Mouse (Mus musculus): ENCODE measurements around the gene Mindy4. TPM values are rescaled to one million over a fixed set of nuclear protein-coding genes. Genes with fewer than 3 reads are reported as not detected.

The Mindy4 gene
- polyA plus RNA-seq, 1 experiment from 2014 or later = 1.7 TPM

DNA sequence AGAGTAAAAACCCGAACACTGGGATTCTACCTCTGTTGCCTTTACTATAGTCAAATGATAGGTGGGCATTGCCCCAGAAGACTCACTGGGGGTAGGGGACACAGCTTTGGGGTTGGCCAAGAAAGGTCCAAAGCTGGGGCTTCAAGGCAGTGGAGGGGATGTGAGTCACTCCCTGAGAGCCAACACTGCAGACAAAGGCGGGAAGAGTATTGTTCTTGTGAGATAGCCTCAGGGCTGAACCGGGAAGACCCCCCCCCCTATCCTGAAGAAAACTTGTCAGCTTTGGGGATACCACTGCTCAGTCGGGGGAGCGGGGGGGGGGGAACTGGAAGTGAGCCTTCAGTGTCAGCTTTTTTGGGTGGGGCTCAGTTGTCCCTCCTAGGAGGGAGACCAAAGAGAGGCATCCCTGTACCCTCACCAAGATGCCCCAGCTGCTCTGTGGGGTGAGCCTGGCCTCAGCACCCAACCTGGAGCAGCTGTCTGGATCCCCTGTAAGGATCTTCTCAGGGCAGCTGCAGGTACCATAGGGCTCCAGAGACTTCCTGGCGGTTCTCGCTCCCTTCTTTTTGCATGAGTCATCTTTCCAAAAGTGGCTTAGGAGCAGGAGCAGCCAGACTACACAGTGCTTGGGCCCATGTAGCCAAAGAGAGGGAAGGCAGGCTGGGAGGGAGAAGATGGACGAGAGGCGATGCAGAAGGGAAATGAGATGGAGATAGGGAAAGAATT, 141.3 kb downstream of the Mindy4 start:
- H3K4me1 ChIP-seq (ENCODE audit: insufficient read depth) = peaks cover 30% of the 10 kb centered on the region
- no peak overlapping the region for H3K4me2 ChIP-seq (ENCODE audit: low read depth, low read length)
- H3K9me3 ChIP-seq (ENCODE audit: low read length) = no peaks in the 10 kb centered on the region
- 82% methylated on average over 9 of the region's 9 CpGs for WGBS (ENCODE audit: insufficient replicate concordance)
- TF ChIP-seq CTCF (IDR thresholded peaks at IDR 0.05; ENCODE audit: low read depth) (no peak), EP300 (IDR thresholded peaks at IDR 0.05; ENCODE audit: low read depth) (no peak)
- H3K4me3 ChIP-seq (ENCODE audit: low read depth, low read length) = no peak overlapping the region
- peaks cover 34% of the 10 kb centered on the region; the same call in 1 of the 2 replicates for H3K36me3 ChIP-seq (replicated peaks; ENCODE audit: insufficient read depth, low read length)
- H3K27me3 ChIP-seq (ENCODE audit: insufficient read depth, low read length) = no peaks in the 10 kb centered on the region
- ATAC-seq (no peak), DNase-seq (no peak)
- H3K9ac ChIP-seq (replicated peaks) = no peak overlapping the region
- H3K27ac ChIP-seq (ENCODE audit: low read depth) = no peak overlapping the region

DNA sequence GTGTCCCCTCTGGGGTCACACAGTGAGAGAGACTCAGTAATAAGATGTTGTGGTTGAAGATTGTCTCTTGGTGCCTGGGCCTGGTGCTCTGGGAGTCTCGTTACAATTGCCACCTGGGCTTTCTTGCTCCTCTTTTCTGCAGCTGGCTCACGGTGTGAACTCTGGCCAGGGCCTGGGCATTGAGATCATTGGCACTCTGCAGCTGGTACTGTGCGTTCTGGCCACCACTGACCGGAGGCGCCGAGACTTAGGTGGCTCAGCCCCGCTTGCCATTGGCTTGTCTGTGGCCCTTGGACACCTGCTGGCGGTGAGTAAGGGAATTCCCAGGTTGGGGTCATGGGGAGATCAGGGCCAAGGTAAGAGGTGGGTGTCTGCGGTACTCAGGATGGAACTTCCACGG, 142.1 kb downstream of the Mindy4 start:
- H3K27ac ChIP-seq (ENCODE audit: low read depth) = no peak overlapping the region
- ATAC-seq = no peak
- H3K27me3 ChIP-seq (ENCODE audit: insufficient read depth, low read length) = no peaks in the 10 kb centered on the region
- peaks cover 34% of the 10 kb centered on the region; the same call in 1 of the 2 replicates for H3K36me3 ChIP-seq (replicated peaks; ENCODE audit: insufficient read depth, low read length)
- WGBS (ENCODE audit: insufficient replicate concordance) = 91% methylated on average over 10 of the region's 10 CpGs
- no peak overlapping the region for H3K4me2 ChIP-seq (ENCODE audit: low read depth, low read length)
- DNase-seq = no peak
- H3K9me3 ChIP-seq (ENCODE audit: low read length) = no peaks in the 10 kb centered on the region
- peaks cover 27% of the 10 kb centered on the region for H3K4me1 ChIP-seq (ENCODE audit: insufficient read depth)
- no peak overlapping the region for H3K9ac ChIP-seq (replicated peaks)
- TF ChIP-seq EP300 (IDR thresholded peaks at IDR 0.05; ENCODE audit: low read depth) (no peak), CTCF (IDR thresholded peaks at IDR 0.05; ENCODE audit: low read depth) (no peak)
- no peak overlapping the region for H3K4me3 ChIP-seq (ENCODE audit: low read depth, low read length)

DNA sequence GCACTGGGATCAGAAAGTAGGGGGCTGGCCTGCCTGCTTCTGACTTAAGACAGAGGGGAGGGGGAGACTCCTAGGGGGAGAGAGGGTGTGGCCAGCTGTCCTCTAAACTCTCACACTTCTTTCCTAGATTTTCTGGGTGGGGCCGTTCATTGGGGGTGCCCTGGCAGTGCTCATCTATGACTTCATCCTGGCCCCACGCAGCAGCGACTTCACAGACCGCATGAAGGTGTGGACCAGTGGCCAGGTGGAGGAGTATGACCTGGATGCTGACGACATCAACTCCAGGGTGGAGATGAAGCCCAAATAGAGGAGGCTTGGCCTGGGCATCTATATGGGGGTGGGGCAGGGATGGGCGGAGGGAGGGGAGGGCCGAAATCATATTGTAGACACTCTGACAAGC, 143.3 kb downstream of the Mindy4 start:
- no peak overlapping the region for H3K9ac ChIP-seq (replicated peaks)
- TF ChIP-seq CTCF (IDR thresholded peaks at IDR 0.05; ENCODE audit: low read depth) (no peak), EP300 (IDR thresholded peaks at IDR 0.05; ENCODE audit: low read depth) (no peak)
- peaks cover 34% of the 10 kb centered on the region; the same call in 1 of the 2 replicates for H3K36me3 ChIP-seq (replicated peaks; ENCODE audit: insufficient read depth, low read length)
- no peak overlapping the region for H3K4me2 ChIP-seq (ENCODE audit: low read depth, low read length)
- WGBS (ENCODE audit: insufficient replicate concordance) = 84% methylated on average over 7 of the region's 7 CpGs
- no peak for ATAC-seq
- H3K4me1 ChIP-seq (ENCODE audit: insufficient read depth) = peaks cover 15% of the 10 kb centered on the region
- H3K27me3 ChIP-seq (ENCODE audit: insufficient read depth, low read length) = no peaks in the 10 kb centered on the region
- no peaks in the 10 kb centered on the region for H3K9me3 ChIP-seq (ENCODE audit: low read length)
- DNase-seq = no peak
- no peak overlapping the region for H3K4me3 ChIP-seq (ENCODE audit: low read depth, low read length)
- no peak overlapping the region for H3K27ac ChIP-seq (ENCODE audit: low read depth)

DNA sequence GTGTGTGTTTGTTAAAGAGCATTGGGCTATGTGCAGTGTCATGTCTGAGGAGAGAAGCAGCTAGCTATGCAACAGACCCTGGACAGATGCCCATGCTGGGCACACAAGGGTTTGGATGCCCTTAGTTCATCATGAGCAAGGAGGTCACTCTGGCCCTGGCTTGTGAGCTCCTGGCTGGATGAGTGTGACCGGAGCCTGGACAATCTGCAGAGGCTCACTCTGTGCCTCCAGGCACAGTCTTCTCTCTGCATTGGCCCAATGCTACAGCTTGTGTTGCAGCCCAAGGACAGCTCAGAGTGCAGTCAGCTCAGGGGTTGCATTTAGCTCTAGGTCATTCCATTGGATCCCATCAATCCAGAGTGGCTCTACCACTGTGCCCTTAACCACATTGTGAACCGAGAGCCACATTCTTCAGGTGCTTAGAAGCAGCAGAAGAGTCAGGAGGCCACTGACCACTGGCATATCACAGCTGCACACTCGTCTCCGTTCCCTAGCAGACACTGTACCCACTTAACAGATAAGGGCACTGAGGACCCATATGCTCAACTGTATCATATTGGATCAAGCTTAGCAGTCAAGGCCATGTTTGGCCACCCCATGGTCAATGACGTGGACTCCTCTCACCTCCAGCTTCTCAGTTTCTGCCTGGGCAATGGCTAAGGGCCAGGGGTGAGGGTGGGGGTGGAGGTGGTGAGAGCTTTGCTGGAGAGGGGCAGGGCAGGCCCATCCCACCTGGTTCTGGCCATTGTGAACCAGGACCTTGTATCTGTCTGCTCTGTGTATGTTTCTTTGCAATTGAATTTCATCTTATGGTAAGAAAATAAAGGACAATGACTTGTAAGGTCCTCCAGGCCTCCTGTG, 144.8 kb downstream of the Mindy4 start:
- TF ChIP-seq CTCF (IDR thresholded peaks at IDR 0.05; ENCODE audit: low read depth) = no peak
- H3K4me2 ChIP-seq (ENCODE audit: low read depth, low read length) = no peak overlapping the region
- peaks cover 25% of the 10 kb centered on the region; the same call in 1 of the 2 replicates for H3K36me3 ChIP-seq (replicated peaks; ENCODE audit: insufficient read depth, low read length)
- 64% methylated on average over 5 of the region's 5 CpGs for WGBS (ENCODE audit: insufficient replicate concordance)
- H3K4me1 ChIP-seq (ENCODE audit: insufficient read depth) = peaks cover 3% of the 10 kb centered on the region
- DNase-seq (no peak), ATAC-seq (no peak)
- H3K27me3 ChIP-seq (ENCODE audit: insufficient read depth, low read length) = no peaks in the 10 kb centered on the region
- H3K9ac ChIP-seq (replicated peaks) = no peak overlapping the region
- no peak overlapping the region for H3K4me3 ChIP-seq (ENCODE audit: low read depth, low read length)
- H3K27ac ChIP-seq (ENCODE audit: low read depth) = no peak overlapping the region; the same call in 1 of the 2 replicates
- H3K9me3 ChIP-seq (ENCODE audit: low read length) = no peaks in the 10 kb centered on the region

DNA sequence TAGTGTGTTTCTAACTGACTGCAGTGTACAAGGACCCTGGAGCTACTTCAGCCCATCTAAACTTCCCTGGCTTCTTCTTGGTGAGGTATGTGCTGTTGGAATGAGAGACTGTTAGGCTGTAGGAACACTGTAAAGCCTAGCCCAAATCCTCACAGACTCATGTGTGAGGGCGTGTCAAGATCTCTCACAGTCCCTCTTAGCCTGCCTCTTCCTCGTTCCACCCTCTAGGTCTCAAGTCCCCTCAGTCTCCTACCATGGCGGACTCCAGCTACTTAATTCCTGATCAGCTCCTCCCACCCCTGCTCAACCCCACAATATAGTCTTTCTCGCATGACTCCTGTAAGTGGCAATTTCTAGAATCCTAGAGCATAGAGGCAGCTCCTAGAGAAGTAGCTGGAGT, 146.0 kb downstream of the Mindy4 start:
- WGBS (ENCODE audit: insufficient replicate concordance) = 76% methylated on average over 4 of the region's 4 CpGs
- DNase-seq = peak; percentile 11
- Histone ChIP-seq H3K36me3 (replicated peaks; ENCODE audit: insufficient read depth, low read length) (peaks cover 21% of the 10 kb centered on the region; the same call in 1 of the 2 replicates), H3K9ac (replicated peaks) (no peak overlapping the region), H3K4me1 (ENCODE audit: insufficient read depth) (0 out of 2 replicates have a peak, but pooled peaks cover 2% of the 10 kb centered on the region), H3K4me2 (ENCODE audit: low read depth, low read length) (no peak overlapping the region), H3K27ac (ENCODE audit: low read depth) (no peak overlapping the region; the same call in 1 of the 2 replicates), H3K27me3 (ENCODE audit: insufficient read depth, low read length) (no peaks in the 10 kb centered on the region), H3K4me3 (ENCODE audit: low read depth, low read length) (no peak overlapping the region), H3K9me3 (ENCODE audit: low read length) (no peaks in the 10 kb centered on the region)
- TF ChIP-seq EP300 (IDR thresholded peaks at IDR 0.05; ENCODE audit: low read depth) = no peak
- no peak for TF ChIP-seq CTCF (IDR thresholded peaks at IDR 0.05; ENCODE audit: low read depth)
- no peak for ATAC-seq

DNA sequence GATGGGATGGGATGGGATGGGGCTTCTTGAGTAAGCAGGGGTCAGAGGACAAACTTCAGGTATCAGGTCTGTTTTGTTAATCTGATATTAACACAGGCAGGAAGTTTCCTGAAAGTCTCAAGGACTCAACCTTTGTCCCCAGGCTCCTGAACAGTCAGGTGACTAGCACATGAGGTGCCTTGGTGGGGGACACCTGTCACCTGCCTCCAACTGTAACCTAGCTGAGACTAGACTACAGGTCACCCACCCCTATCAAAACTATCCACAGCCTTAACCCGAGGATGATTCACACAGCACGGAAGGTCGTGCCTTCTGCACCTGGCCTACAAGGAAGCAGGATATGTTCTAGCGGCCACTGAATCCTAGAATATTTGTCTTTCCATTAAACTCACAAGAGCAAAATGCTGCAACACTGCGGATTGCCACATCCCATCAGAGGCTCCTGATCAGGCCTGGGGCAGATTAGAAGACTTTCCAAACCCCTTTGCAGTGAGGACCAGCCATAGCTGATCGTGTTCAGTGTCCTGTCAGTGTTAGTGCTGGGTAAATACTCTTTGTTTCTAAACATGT, 147.3 kb downstream of the Mindy4 start:
- ATAC-seq = peak; percentile 38; the same call in 1 of the 2 replicates
- DNase-seq = peak; percentile 24
- 81% methylated on average over 6 of the region's 6 CpGs for WGBS (ENCODE audit: insufficient replicate concordance)

More for the DNA sequence above, 147.3 kb downstream of the Mindy4 start:
- H3K36me3 ChIP-seq (replicated peaks; ENCODE audit: insufficient read depth, low read length) = peaks cover 21% of the 10 kb centered on the region; the same call in 1 of the 2 replicates
- H3K4me3 ChIP-seq (ENCODE audit: low read depth, low read length) = no peak overlapping the region
- H3K9me3 ChIP-seq (ENCODE audit: low read length) = no peaks in the 10 kb centered on the region
- H3K27ac ChIP-seq (ENCODE audit: low read depth) = no peak overlapping the region
- H3K9ac ChIP-seq (replicated peaks) = no peak overlapping the region
- no peak for TF ChIP-seq CTCF (IDR thresholded peaks at IDR 0.05; ENCODE audit: low read depth)
- TF ChIP-seq EP300 (IDR thresholded peaks at IDR 0.05; ENCODE audit: low read depth) = no peak
- peaks cover 6% of the 10 kb centered on the region; the same call in 1 of the 2 replicates for H3K4me1 ChIP-seq (ENCODE audit: insufficient read depth)
- H3K4me2 ChIP-seq (ENCODE audit: low read depth, low read length) = no peak overlapping the region
- no peaks in the 10 kb centered on the region for H3K27me3 ChIP-seq (ENCODE audit: insufficient read depth, low read length)
